Mouse (Mus musculus) lung, postnatal 0 days (tissue): ENCODE results near the gene Sema7a. TPM values are rescaled to one million over a fixed set of nuclear protein-coding genes. Genes with fewer than 3 reads are reported as not detected.
A peak's percentile ranks its signal among the peaks of the same experiment; 100 is the strongest.

Source experiments
- ATAC-seq: fragments of 200-750 bp; cut with Nextera tagmentation; 2 replicates; pipeline ENCODE4 v1.8.0; 2017; ENCODE audit warnings: moderate library complexity
- DNase-seq: peaks from one replicate; pipeline ENCODE4 v3.0.0-alpha.2; 2016; ENCODE audit warnings: low spot score
- H3K27ac ChIP-seq: fragments of 300-500 bp; sonication (generic); 2 replicates; pipeline ENCODE4 v1.5.1; 2014; ENCODE audit warnings: antibody characterized with exemption, mild to moderate bottlenecking, low read length, mixed read lengths
- H3K27me3 ChIP-seq: fragments of 300-500 bp; sonication (generic); replicated peaks from 2 replicates; pipeline ENCODE4 v1.6.1; 2014; ENCODE audit warnings: low read length, mixed read lengths; ENCODE audit not compliant: insufficient read depth
- H3K36me3 ChIP-seq: fragments of 300-500 bp; sonication (generic); 2 replicates; pipeline ENCODE4 v1.6.1; 2014; ENCODE audit warnings: low read length, mixed read lengths; ENCODE audit not compliant: insufficient read depth
- H3K4me1 ChIP-seq: fragments of 300-500 bp; sonication (generic); 2 replicates; pipeline ENCODE4 v1.6.1; 2014; ENCODE audit warnings: antibody characterized with exemption, low read depth, low read length, mixed read lengths; ENCODE audit not compliant: insufficient read depth
- H3K4me2 ChIP-seq: fragments of 300-500 bp; sonication (generic); replicated peaks from 2 replicates; pipeline ENCODE4 v1.6.1; 2014; ENCODE audit warnings: low read depth, mild to moderate bottlenecking, low read length, moderate library complexity, mixed read lengths
- H3K4me3 ChIP-seq: fragments of 300-500 bp; sonication (generic); 2 replicates; pipeline ENCODE4 v1.5.1; 2014; ENCODE audit warnings: low read depth, low read length
- H3K9ac ChIP-seq: fragments of 300-500 bp; sonication (generic); replicated peaks from 2 replicates; pipeline ENCODE4 v1.6.1; 2014; ENCODE audit warnings: low read depth, mild to moderate bottlenecking
- H3K9me3 ChIP-seq: fragments of 300-500 bp; sonication (generic); 2 replicates; pipeline ENCODE4 v1.6.1; 2016; ENCODE audit warnings: low read length, mixed read lengths
- CTCF ChIP-seq: IDR thresholded peaks from 2 replicates; pipeline ENCODE4 v1.5.1; 2016; ENCODE audit warnings: antibody characterized with exemption, mild to moderate bottlenecking
- EP300 ChIP-seq: IDR thresholded peaks from 2 replicates; pipeline ENCODE4 v1.6.1; 2016; ENCODE audit warnings: antibody characterized with exemption, mild to moderate bottlenecking, control low read depth
- WGBS: fragments of 180-500 bp; shearing (Covaris S2); extraction: QIAGEN DNeasy Blood & Tissue Kit; methylation state at CpG from one replicate; pipeline ENCODE4 v1.1.7; 2014; 5-methylcytosine and 5-hydroxymethylcytosine counted together
- polyA plus RNA-seq: library from polyadenylated mRNA; unstranded; fragments of >200 nt; fragmentation: Nextera tagmentation; extraction: Ambion mirVana; gene quantifications from 2 replicates; pipeline ENCODE4 v1.2.1, GENCODE M21; 2015

Gene Sema7a
- polyA plus RNA-seq, 1 experiment from 2014 or later = 8.4 TPM

- H3K27ac ChIP-seq = peak overlapping the region; percentile 43; the same call in 1 of the 2 replicates
- H3K9ac ChIP-seq = no peak overlapping the region
- H3K4me3 ChIP-seq = no peak overlapping the region
- no peaks in the 10 kb centered on the region for H3K9me3 ChIP-seq
- 0 out of 2 replicates have a peak, but pooled peaks cover 2% of the 10 kb centered on the region for H3K4me1 ChIP-seq
- TF ChIP-seq EP300 (no peak), CTCF (no peak)
- H3K36me3 ChIP-seq = no peaks in the 10 kb centered on the region
- DNase-seq (no peak), ATAC-seq (peak; percentile 52)
- 48% methylated on average over 8 of the region's 8 CpGs for WGBS
- no peaks in the 10 kb centered on the region for H3K27me3 ChIP-seq
- H3K4me2 ChIP-seq = no peak overlapping the region
These were observed 53.1 kb downstream of the Sema7a start for GRCm38 (mm10) chr9:57992781-57993591.

DNA sequence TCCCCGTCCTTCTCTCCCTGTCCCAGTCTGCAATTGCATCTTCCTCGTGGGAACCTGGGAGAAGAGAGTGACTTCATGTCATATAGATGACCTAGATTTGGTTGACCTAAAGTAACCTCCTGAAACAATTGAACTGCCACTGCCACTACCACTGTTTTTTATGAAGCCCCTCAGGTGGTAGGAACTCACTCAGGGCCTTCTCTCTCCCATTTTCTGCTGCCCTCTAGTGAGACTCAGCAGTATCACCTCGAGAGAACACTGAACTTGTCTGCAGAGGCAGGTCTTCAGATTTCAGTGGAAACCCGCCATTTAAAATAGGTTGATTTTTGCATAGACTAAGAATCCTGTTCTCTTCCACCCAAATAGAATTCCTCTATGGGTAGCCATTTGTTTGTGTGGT, 55.4 kb downstream of the Sema7a start:
- no peaks in the 10 kb centered on the region for H3K27me3 ChIP-seq
- H3K4me2 ChIP-seq = no peak overlapping the region
- no peak overlapping the region for H3K9ac ChIP-seq
- H3K4me3 ChIP-seq = no peak overlapping the region
- no peak for ATAC-seq
- no peaks in the 10 kb centered on the region for H3K9me3 ChIP-seq
- peak; percentile 52 for DNase-seq
- H3K4me1 ChIP-seq = 0 out of 2 replicates have a peak, but pooled peaks cover 5% of the 10 kb centered on the region
- 36% methylated on average over 4 of the region's 4 CpGs for WGBS
- peak; percentile 72 for TF ChIP-seq CTCF
- TF ChIP-seq EP300 = no peak
- no peak overlapping the region for H3K27ac ChIP-seq
- H3K36me3 ChIP-seq = no peaks in the 10 kb centered on the region

- Histone ChIP-seq H3K4me2 (peak overlapping the region; percentile 45), H3K4me1 (0 out of 2 replicates have a peak, but pooled peaks cover 5% of the 10 kb centered on the region), H3K27me3 (no peaks in the 10 kb centered on the region), H3K9ac (no peak overlapping the region), H3K9me3 (no peaks in the 10 kb centered on the region), H3K36me3 (no peaks in the 10 kb centered on the region), H3K27ac (no peak overlapping the region), H3K4me3 (peak overlapping the region; percentile 23; the same call in 1 of the 2 replicates)
- no peak for TF ChIP-seq EP300
- TF ChIP-seq CTCF = no peak
- ATAC-seq (no peak), DNase-seq (no peak)
- 20% methylated on average over 13 of the region's 13 CpGs for WGBS
These were observed 57.7 kb downstream of the Sema7a start for GRCm38 (mm10) chr9:57997511-57998031.

DNA sequence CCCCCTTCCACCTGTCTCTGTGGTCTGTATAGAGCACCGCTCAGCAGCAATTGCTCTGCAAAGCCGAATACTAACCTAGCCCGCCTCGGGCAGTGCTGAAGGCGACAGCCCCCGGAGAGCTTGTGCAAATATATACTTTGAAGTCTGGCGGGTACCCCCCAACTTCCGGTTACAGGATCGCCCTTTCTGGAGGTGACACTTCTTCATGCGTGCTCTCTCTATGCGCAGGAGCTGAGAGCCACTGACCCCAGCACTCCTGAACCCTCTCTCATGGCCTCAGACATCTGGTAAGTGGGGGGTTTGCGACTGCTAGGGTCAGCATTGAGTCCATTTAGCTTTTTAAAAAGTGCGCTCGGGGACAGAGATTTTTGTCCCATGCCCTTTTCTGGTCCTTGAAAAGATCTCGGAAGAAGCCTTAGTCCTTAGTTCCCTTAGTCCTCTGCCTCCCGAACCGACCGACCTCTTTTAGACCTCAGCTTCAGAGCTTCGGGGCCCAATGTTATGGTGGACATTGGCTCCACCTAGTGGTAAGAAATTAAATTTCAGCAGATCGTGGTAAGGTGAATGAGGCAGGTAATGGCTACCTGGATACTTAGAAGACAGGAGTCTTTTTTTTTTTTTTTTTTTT, 58.2 kb downstream of the Sema7a start:
- Histone ChIP-seq H3K4me1 (0 out of 2 replicates have a peak, but pooled peaks cover 5% of the 10 kb centered on the region), H3K4me2 (peak overlapping the region; percentile 45), H3K36me3 (no peaks in the 10 kb centered on the region), H3K9ac (no peak overlapping the region), H3K9me3 (no peaks in the 10 kb centered on the region), H3K4me3 (peak overlapping the region; percentile 23; the same call in 1 of the 2 replicates), H3K27me3 (no peaks in the 10 kb centered on the region), H3K27ac (no peak overlapping the region)
- 2% methylated on average over 20 of the region's 20 CpGs for WGBS
- ATAC-seq (peak; percentile 76), DNase-seq (peak; percentile 85)
- peak; percentile 83 for TF ChIP-seq CTCF
- no peak for TF ChIP-seq EP300

GRCm38 (mm10) chr9:57998685-57999084, 58.8 kb downstream of the Sema7a start:
- no peak for TF ChIP-seq EP300
- TF ChIP-seq CTCF = no peak
- Histone ChIP-seq H3K27ac (no peak overlapping the region), H3K4me3 (no peak overlapping the region), H3K27me3 (no peaks in the 10 kb centered on the region), H3K9ac (no peak overlapping the region), H3K36me3 (no peaks in the 10 kb centered on the region), H3K4me2 (no peak overlapping the region), H3K9me3 (no peaks in the 10 kb centered on the region), H3K4me1 (0 out of 2 replicates have a peak, but pooled peaks cover 5% of the 10 kb centered on the region)
- WGBS = 37% methylated on average over 2 of the region's 2 CpGs
- ATAC-seq (peak; percentile 2; the same call in 1 of the 2 replicates), DNase-seq (no peak)

DNA sequence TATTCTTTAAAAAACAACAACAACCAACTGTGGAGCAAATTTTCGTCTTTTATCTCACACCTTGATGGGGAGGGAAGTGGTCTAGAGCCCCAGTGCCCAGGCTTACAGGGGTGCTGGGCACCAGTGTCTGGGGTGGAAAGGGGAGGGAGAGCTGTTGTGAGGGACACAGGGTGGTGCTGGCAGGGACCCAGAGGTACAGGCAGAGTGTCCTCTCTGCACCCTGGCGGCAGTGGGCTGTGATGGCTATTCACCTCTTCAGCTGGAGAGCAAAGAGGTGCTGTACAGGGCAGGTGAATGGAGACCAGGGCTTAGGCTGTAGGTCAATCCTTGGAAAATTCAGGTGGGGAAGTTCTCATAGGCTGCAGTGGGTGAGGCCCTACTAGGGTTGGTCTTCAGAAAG, 59.8 kb downstream of the Sema7a start:
- Histone ChIP-seq H3K9me3 (no peaks in the 10 kb centered on the region), H3K27ac (no peak overlapping the region), H3K4me2 (no peak overlapping the region), H3K9ac (no peak overlapping the region), H3K36me3 (no peaks in the 10 kb centered on the region), H3K4me3 (no peak overlapping the region), H3K27me3 (no peaks in the 10 kb centered on the region), H3K4me1 (0 out of 2 replicates have a peak, but pooled peaks cover 5% of the 10 kb centered on the region)
- ATAC-seq (no peak), DNase-seq (no peak)
- WGBS = 37% methylated on average over 2 of the region's 2 CpGs
- TF ChIP-seq EP300 (no peak), CTCF (no peak)
